Mouse (Mus musculus) bone marrow, adult 2 months (tissue): ENCODE measurements around the gene Zfp296.

ENCODE experiments used
- CTCF ChIP-seq: fragments of 200-500 bp; IDR thresholded peaks from 2 replicates; pipeline ENCODE4 v1.5.1; 2011; ENCODE audit warnings: low read length, control low read depth; ENCODE audit not compliant: control insufficient read depth, insufficient read depth
- POLR2A ChIP-seq: fragments of 200-500 bp; IDR thresholded peaks from 2 replicates; pipeline ENCODE4 v1.6.1; 2011; ENCODE audit warnings: low read depth, mild to moderate bottlenecking, control low read depth, low read length, borderline replicate concordance; ENCODE audit not compliant: control insufficient read depth

GRCm38 (mm10) chr7:19551634-19552033 is 25.5 kb upstream of the Zfp296 start:
- TF ChIP-seq POLR2A = no peak
- TF ChIP-seq CTCF = no peak
